Mouse (Mus musculus): ENCODE measurements at regions not wholly inside any gene's neighbourhood (a gene's known extent, or its start where the extent isn't known, plus 50 kb on each side); places are given as distances from the start of the nearest gene placed in this dataset.
A peak's percentile ranks its signal among the peaks of the same experiment; 100 is the strongest.

- DNase-seq = no peak
Measured at GRCm38 (mm10) chr14:45992041-45992869, 334.3 kb upstream of the Ddhd1 start.

GRCm38 (mm10) chr14:45992870-45993135, 334.9 kb upstream of the Ddhd1 start:
- DNase-seq = no peak

GRCm38 (mm10) chr14:45993669-45994068, 335.7 kb upstream of the Ddhd1 start:
- peak; percentile 87 for DNase-seq

GRCm38 (mm10) chr14:45996760-45997159, 338.8 kb upstream of the Ddhd1 start:
- peak; percentile 72 to 81 for DNase-seq

- no peak for DNase-seq
Measured at GRCm38 (mm10) chr14:46004078-46004477, 346.1 kb upstream of the Ddhd1 start.

GRCm38 (mm10) chr14:46005307-46005706, 347.4 kb upstream of the Ddhd1 start:
- no peak for DNase-seq

- no peak for DNase-seq
Measured at GRCm38 (mm10) chr14:46013232-46013631, 355.3 kb upstream of the Ddhd1 start.

GRCm38 (mm10) chr14:46014090-46014489, 356.1 kb upstream of the Ddhd1 start:
- DNase-seq = no peak

GRCm38 (mm10) chr14:46015682-46016400, 357.9 kb upstream of the Ddhd1 start:
- DNase-seq = no peak

GRCm38 (mm10) chr14:46016701-46017106, 358.8 kb upstream of the Ddhd1 start:
- DNase-seq = no peak

GRCm38 (mm10) chr14:46017286-46017685, 359.3 kb upstream of the Ddhd1 start:
- DNase-seq = no peak

- DNase-seq = peak in 1 of 2 experiments; percentile 28
Measured at GRCm38 (mm10) chr14:46017976-46018375, 360.0 kb upstream of the Ddhd1 start.

GRCm38 (mm10) chr14:46019240-46020025, 359.8 kb upstream of the Gm15217 start:
- peak; percentile 34 to 56 for DNase-seq

- DNase-seq = no peak
Measured at GRCm38 (mm10) chr14:46034301-46034700, 344.9 kb upstream of the Gm15217 start.

- peak; percentile 49 to 74 for DNase-seq
Measured at GRCm38 (mm10) chr14:46060622-46061381, 318.4 kb upstream of the Gm15217 start.

- DNase-seq = peak in 1 of 2 experiments; percentile 7
Measured at GRCm38 (mm10) chr14:46067102-46067801, 312.0 kb upstream of the Gm15217 start.

- no peak for DNase-seq
Measured at GRCm38 (mm10) chr14:46071244-46071643, 308.0 kb upstream of the Gm15217 start.

GRCm38 (mm10) chr14:46076738-46077137, 302.5 kb upstream of the Gm15217 start:
- DNase-seq = peak; percentile 37 to 51

- no peak for DNase-seq
Measured at GRCm38 (mm10) chr14:46077406-46078131, 301.6 kb upstream of the Gm15217 start.

- no peak for DNase-seq
Measured at GRCm38 (mm10) chr14:46082646-46083045, 296.6 kb upstream of the Gm15217 start.

Measured in kidney, postnatal 4 days (tissue).